Mouse (Mus musculus) E14TG2a.4 (cell line): Measurements from ENCODE around the gene Phlda1.
"Not testable (repeated sequence)": the region's sequence is repeated elsewhere in the genome, so short reads cannot be mapped to it uniquely, and the experiment has no call there.

ENCODE experiments used
- CTCF ChIP-seq: conservative IDR thresholded peaks from 2 replicates; pipeline ENCODE4 v1.5.1; 2014; ENCODE audit warnings: low read length
- NANOG ChIP-seq: IDR thresholded peaks from 2 replicates; pipeline ENCODE4 v1.6.1; 2014; ENCODE audit warnings: borderline replicate concordance, low read length, mixed read lengths
- POU5F1 ChIP-seq: IDR thresholded peaks from 2 replicates; pipeline ENCODE4 v1.6.1; 2014; ENCODE audit warnings: low read length, borderline replicate concordance

DNA sequence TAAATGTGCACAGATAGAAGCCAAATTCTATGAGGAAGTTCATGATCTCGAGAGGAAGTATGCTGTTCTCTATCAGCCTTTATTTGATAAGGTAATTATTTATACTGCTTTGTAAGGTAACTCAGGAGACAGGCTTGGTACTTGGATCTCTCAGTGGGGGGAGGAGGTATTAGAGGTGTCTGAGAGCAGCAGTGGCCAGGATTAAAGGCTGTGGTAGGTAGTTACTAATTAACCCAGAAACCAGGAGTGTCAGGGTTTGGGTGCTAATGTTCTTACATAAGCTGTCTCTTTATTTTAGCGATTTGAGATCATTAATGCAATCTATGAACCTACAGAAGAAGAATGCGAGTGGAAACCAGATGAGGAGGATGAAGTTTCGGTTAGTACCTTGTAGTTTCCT, 16.0 kb upstream of the Phlda1 start:
- TF ChIP-seq CTCF, NANOG, POU5F1: not testable (repeated sequence)
